Mouse (Mus musculus): ENCODE measurements around the gene Fcgr3.

GRCm38 (mm10) chr1:171046501-171046900, 18.2 kb downstream of the Fcgr3 start:
- TF ChIP-seq POLR2A (IDR thresholded peaks at IDR 0.05; ENCODE audit: low read depth, low read length) (no peak), CTCF (IDR thresholded peaks at IDR 0.05; ENCODE audit: extremely low read depth, insufficient read depth, insufficient read length, insufficient replicate concordance) (no peak)
